Mouse (Mus musculus) spleen, adult 2 months (tissue): ENCODE data around the gene 1700020N01Rik.

ENCODE experiments used
- CTCF ChIP-seq: fragments of 200-500 bp; IDR thresholded peaks from 2 replicates; pipeline ENCODE4 v1.5.1; 2011; ENCODE audit warnings: mild to moderate bottlenecking, inconsistent platforms; ENCODE audit not compliant: insufficient read depth, insufficient read length, insufficient replicate concordance; ENCODE audit errors: extremely low read depth
- POLR2A ChIP-seq: fragments of 200-500 bp; IDR thresholded peaks from 2 replicates; pipeline ENCODE4 v1.6.1; 2011; ENCODE audit warnings: low read depth, low read length, inconsistent platforms

DNA sequence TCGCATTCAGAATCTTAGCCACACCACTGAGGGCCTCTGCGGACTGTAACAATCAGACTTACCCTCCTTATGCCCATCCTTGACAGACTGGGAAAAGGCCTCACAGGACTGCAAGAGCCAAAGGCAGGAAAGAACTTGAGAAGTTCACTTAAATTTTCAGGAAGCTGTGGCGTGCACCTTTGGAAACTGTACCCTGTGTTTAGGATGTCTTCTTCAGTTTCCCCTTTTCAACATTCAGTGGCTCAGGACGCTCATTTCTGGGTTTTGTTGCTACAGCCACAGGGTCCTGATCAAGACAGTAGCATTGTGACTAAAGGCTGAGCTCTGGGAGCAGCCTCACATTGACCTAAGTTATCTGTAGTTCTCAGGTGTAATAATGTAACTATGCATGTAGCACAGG is 48.2 kb upstream of the 1700020N01Rik start:
- no peak for TF ChIP-seq CTCF
- TF ChIP-seq POLR2A: no peak
